Mouse (Mus musculus) ES-Bruce4 (cell line): ENCODE measurements at regions not wholly inside any gene's neighbourhood (a gene's known extent, or its start where the extent isn't known, plus 50 kb on each side); places are given as distances from the start of the nearest gene placed in this dataset.

ENCODE experiments used
- CTCF ChIP-seq: IDR thresholded peaks from one replicate; pipeline ENCODE4 v1.8.1; 2011; ENCODE audit warnings: low read depth, low read length
- EP300 ChIP-seq: IDR thresholded peaks from 2 replicates; pipeline ENCODE4 v1.6.1; 2011; ENCODE audit warnings: low read depth, low read length; ENCODE audit not compliant: insufficient read depth

- no peak for TF ChIP-seq CTCF
- no peak for TF ChIP-seq EP300
Measured at GRCm38 (mm10) chr6:143438272-143438591, 271.2 kb downstream of the Etnk1 start.
